Mouse (Mus musculus) MEL (cell line): Measurements from ENCODE around the gene Smarcc2. TPM values are rescaled to one million over a fixed set of nuclear protein-coding genes. Genes with fewer than 3 reads are reported as not detected.

Experiments
- DNase-seq: peaks from one replicate; pipeline ENCODE4 v3.0.0; 2011; ENCODE audit warnings: low read depth, low spot score
- H3K27ac ChIP-seq: 2 replicates; pipeline ENCODE4 v1.5.1; 2012; ENCODE audit warnings: low read depth, mild to moderate bottlenecking, control low read depth, low read length, moderate library complexity; ENCODE audit not compliant: control insufficient read depth
- H3K27me3 ChIP-seq, 2 experiments: fragments of 150-350 bp in 1 of 2; sonication (generic) in 1 of 2; 2 replicates each; pipeline ENCODE4 v1.6.1; 2012; ENCODE audit warnings: low read length in 2 of 2, mild to moderate bottlenecking in 2 of 2, improper control_type of control experiment in 1 of 2, moderate library complexity in 1 of 2; ENCODE audit not compliant: insufficient read depth in 2 of 2, control insufficient read depth in 1 of 2
- H3K36me3 ChIP-seq, 2 experiments: 2 replicates each; pipeline ENCODE4 v1.6.1; 2012 to 2014; ENCODE audit warnings: low read length in 2 of 2, improper control_type of control experiment in 1 of 2, inconsistent platforms in 1 of 2, mild to moderate bottlenecking in 1 of 2; ENCODE audit not compliant: insufficient read depth in 2 of 2, control insufficient read depth in 1 of 2
- H3K4me1 ChIP-seq, 2 experiments: fragments of 150-350 bp in 1 of 2; sonication (generic) in 1 of 2; 2 replicates each; pipeline ENCODE4 v1.6.1; 2012; ENCODE audit warnings: low read length in 2 of 2, improper control_type of control experiment in 1 of 2, mild to moderate bottlenecking in 1 of 2; ENCODE audit not compliant: insufficient read depth in 2 of 2, control insufficient read depth in 1 of 2
- H3K4me3 ChIP-seq, 2 experiments: fragments of 150-350 bp in 1 of 2; sonication (generic) in 1 of 2; 2 replicates each; pipeline ENCODE4 v1.5.1; 2012; ENCODE audit warnings: low read depth in 2 of 2, low read length in 2 of 2, mild to moderate bottlenecking in 2 of 2, moderate library complexity in 2 of 2, control low read depth in 1 of 2, improper control_type of control experiment in 1 of 2; ENCODE audit not compliant: control insufficient read depth in 1 of 2, insufficient read depth in 1 of 2
- H3K79me2 ChIP-seq: 2 replicates; pipeline ENCODE4 v1.6.1; 2012; ENCODE audit warnings: mild to moderate bottlenecking, low read length, moderate library complexity; ENCODE audit not compliant: control insufficient read depth, poor library complexity, insufficient read depth
- H3K9ac ChIP-seq: 2 replicates; pipeline ENCODE4 v1.6.1; 2012; ENCODE audit warnings: low read depth, mild to moderate bottlenecking, control low read depth, low read length, moderate library complexity; ENCODE audit not compliant: control insufficient read depth, poor library complexity, severe bottlenecking
- H3K9me3 ChIP-seq: fragments of 150-350 bp; sonication (generic); replicated peaks from 2 replicates; pipeline ENCODE4 v1.6.1; 2012; ENCODE audit warnings: mild to moderate bottlenecking, low read length, improper control_type of control experiment, moderate library complexity; ENCODE audit not compliant: insufficient read depth
- CHD1 ChIP-seq: IDR thresholded peaks from 2 replicates; pipeline ENCODE4 v1.6.1; 2012; ENCODE audit warnings: low read depth, mild to moderate bottlenecking, inconsistent platforms, low read length, improper control_type of control experiment
- CHD2 ChIP-seq: IDR thresholded peaks from 2 replicates; pipeline ENCODE4 v1.6.1; 2011; ENCODE audit warnings: low read length, improper control_type of control experiment
- E2F4 ChIP-seq: IDR thresholded peaks from 2 replicates; pipeline ENCODE4 v1.6.1; 2011; ENCODE audit warnings: low read depth, low read length, improper control_type of control experiment, borderline replicate concordance
- EP300 ChIP-seq, 2 experiments: IDR thresholded peaks; 2 replicates each; pipeline ENCODE4 v1.6.1; 2011; ENCODE audit warnings: improper control_type of control experiment in 2 of 2, low read length in 2 of 2, low read depth in 1 of 2, mild to moderate bottlenecking in 1 of 2
- GATA1 ChIP-seq: IDR thresholded peaks from 2 replicates; pipeline ENCODE4 v1.6.1; 2011; ENCODE audit warnings: low read depth, low read length, improper control_type of control experiment
- HCFC1 ChIP-seq: IDR thresholded peaks from 2 replicates; pipeline ENCODE4 v1.6.1; 2012; ENCODE audit warnings: low read depth, mild to moderate bottlenecking, inconsistent platforms, low read length, improper control_type of control experiment, moderate library complexity
- JUND ChIP-seq: IDR thresholded peaks from 2 replicates; pipeline ENCODE4 v1.6.1; 2011; ENCODE audit warnings: low read depth, mild to moderate bottlenecking, improper control_type of control experiment, low read length
- MAFK ChIP-seq: IDR thresholded peaks from 2 replicates; pipeline ENCODE4 v1.6.1; 2011; ENCODE audit warnings: low read depth, mild to moderate bottlenecking, low read length, improper control_type of control experiment, borderline replicate concordance
- MAX ChIP-seq: IDR thresholded peaks from 2 replicates; pipeline ENCODE4 v1.6.1; 2011; ENCODE audit warnings: low read length, improper control_type of control experiment
- MAZ ChIP-seq: IDR thresholded peaks from 2 replicates; pipeline ENCODE4 v1.6.1; 2012; ENCODE audit warnings: low read depth, mild to moderate bottlenecking, inconsistent platforms, low read length, improper control_type of control experiment
- MXI1 ChIP-seq: IDR thresholded peaks from 2 replicates; pipeline ENCODE4 v1.6.1; 2011; ENCODE audit warnings: mild to moderate bottlenecking, low read depth, low read length, improper control_type of control experiment
- MYB ChIP-seq: IDR thresholded peaks from 2 replicates; pipeline ENCODE4 v1.6.1; 2011; ENCODE audit warnings: mild to moderate bottlenecking, low read depth, low read length, improper control_type of control experiment
- MYC ChIP-seq: IDR thresholded peaks from 2 replicates; pipeline ENCODE4 v1.6.1; 2011; ENCODE audit warnings: low read depth, mild to moderate bottlenecking, low read length, improper control_type of control experiment, moderate library complexity
- NELFE ChIP-seq: IDR thresholded peaks from 2 replicates; pipeline ENCODE4 v1.6.1; 2011; ENCODE audit warnings: low read depth, low read length, improper control_type of control experiment
- POLR2A ChIP-seq, 2 experiments: IDR thresholded peaks; 2 replicates each; pipeline ENCODE4 v1.6.1; 2011 to 2012; ENCODE audit warnings: low read length in 2 of 2, mild to moderate bottlenecking in 2 of 2, control low read depth in 1 of 2, improper control_type of control experiment in 1 of 2, low read depth in 1 of 2, moderate library complexity in 1 of 2; ENCODE audit not compliant: control insufficient read depth in 1 of 2, insufficient read depth in 1 of 2, poor library complexity in 1 of 2
- POLR2AphosphoS2 ChIP-seq: IDR thresholded peaks from 2 replicates; pipeline ENCODE4 v1.6.1; 2011; ENCODE audit warnings: low read length, improper control_type of control experiment
- POLR2AphosphoS5 ChIP-seq: IDR thresholded peaks from 2 replicates; pipeline ENCODE4 v1.6.1; 2012; ENCODE audit warnings: low read depth, borderline replicate concordance, mild to moderate bottlenecking, inconsistent platforms, low read length, moderate library complexity, mixed read lengths
- RAD21 ChIP-seq: IDR thresholded peaks from 2 replicates; pipeline ENCODE4 v1.6.1; 2011; ENCODE audit warnings: mild to moderate bottlenecking, low read depth, low read length, improper control_type of control experiment
- RCOR1 ChIP-seq: IDR thresholded peaks from 2 replicates; pipeline ENCODE4 v1.6.1; 2012; ENCODE audit warnings: low read depth, mild to moderate bottlenecking, inconsistent platforms, low read length, improper control_type of control experiment
- SIN3A ChIP-seq: IDR thresholded peaks from 2 replicates; pipeline ENCODE4 v1.6.1; 2012; ENCODE audit warnings: low read length, improper control_type of control experiment, inconsistent platforms
- TAL1 ChIP-seq: IDR thresholded peaks from 2 replicates; pipeline ENCODE4 v1.6.1; 2012; ENCODE audit warnings: mild to moderate bottlenecking, inconsistent platforms, low read length, moderate library complexity, mixed read lengths
- TBP ChIP-seq: IDR thresholded peaks from 2 replicates; pipeline ENCODE4 v1.8.0; 2011; ENCODE audit warnings: low read depth, low read length, improper control_type of control experiment
- UBTF ChIP-seq: IDR thresholded peaks from 2 replicates; pipeline ENCODE4 v1.6.1; 2012; ENCODE audit warnings: low read depth, mild to moderate bottlenecking, inconsistent platforms, low read length, improper control_type of control experiment, moderate library complexity, borderline replicate concordance; ENCODE audit not compliant: insufficient read depth
- ZKSCAN1 ChIP-seq: IDR thresholded peaks from 2 replicates; pipeline ENCODE4 v1.6.1; 2012; ENCODE audit warnings: low read depth, mild to moderate bottlenecking, inconsistent platforms, low read length, improper control_type of control experiment, moderate library complexity
- ZMIZ1 ChIP-seq: IDR thresholded peaks from 2 replicates; pipeline ENCODE4 v1.6.1; 2012; ENCODE audit warnings: low read depth, mild to moderate bottlenecking, inconsistent platforms, low read length, improper control_type of control experiment, moderate library complexity
- polyA plus RNA-seq, 2 experiments: library from polyadenylated mRNA; stranded (reverse) in 1 of 2; unstranded in 1 of 2; fragments of >175 nt in 1 of 2; fragments of >200 nt in 1 of 2; gene quantifications; 2 replicates each; pipeline versions ENCODE4 v1.2.1 to v1.2.4; 2012; ENCODE audit warnings: low replicate concordance in 2 of 2, low read depth in 1 of 2; ENCODE audit not compliant: insufficient read length in 2 of 2, insufficient read depth in 1 of 2, missing spikeins in 1 of 2
- total RNA-seq: library from RNA; depleted of rRNA; stranded (reverse); fragments of 300-350 nt; gene quantifications from 2 replicates; pipeline ENCODE4 v1.2.3, GENCODE M21; 2012

The Smarcc2 gene
- total and polyA plus RNA-seq, 3 experiments, result 24.8 to 226 (median 68.8) TPM

DNA sequence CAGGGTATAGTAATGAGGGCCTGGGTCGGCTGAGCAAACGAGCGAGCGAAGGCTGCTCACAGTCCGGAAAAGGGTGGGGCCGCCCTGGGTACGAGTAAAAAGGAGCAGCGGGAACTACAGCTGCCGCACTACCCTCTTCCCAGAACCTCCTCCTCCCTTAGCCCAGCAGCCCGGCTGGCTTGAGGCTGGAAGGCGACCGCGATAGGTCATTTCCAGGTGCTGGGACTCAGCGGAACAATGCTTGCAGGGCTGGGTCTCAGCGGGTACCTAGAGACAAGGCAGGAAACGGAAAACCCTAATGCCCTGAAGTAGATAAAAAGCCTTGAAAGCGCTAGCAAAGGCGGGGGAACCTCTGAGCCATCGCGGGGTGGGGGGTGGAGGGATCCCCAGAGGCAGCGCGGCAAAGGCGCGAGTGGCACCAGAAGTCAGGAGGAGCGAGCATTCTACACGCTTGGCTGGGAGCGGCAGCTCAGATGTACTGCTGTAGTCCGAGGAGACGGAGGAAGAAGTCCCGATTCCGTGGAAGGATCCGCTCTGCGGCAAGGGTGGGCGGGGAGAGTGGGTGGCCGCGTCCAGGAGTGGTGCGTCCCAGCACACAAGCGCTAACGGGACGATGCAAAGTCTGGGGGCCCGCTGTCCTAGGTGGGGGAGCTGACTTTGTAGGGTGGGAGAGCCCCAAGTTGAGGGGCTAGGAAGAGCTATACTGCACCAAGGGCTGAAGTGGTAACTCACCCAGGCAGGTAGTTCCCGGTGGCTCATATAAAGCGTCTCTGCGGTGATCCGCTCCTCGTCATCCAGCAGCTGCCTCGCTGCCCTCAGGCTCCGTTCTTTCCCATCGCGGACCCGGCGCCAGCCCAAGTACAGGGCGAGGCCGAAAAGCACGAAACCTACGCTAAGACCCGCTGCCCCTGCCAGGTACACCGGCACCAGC lies 65.9 kb downstream of the Smarcc2 start:
- TF ChIP-seq MAZ, result peak; percentile 81; the same call in 1 of the 2 replicates
- TF ChIP-seq UBTF, result peak; percentile 86; the same call in 1 of the 2 replicates
- TF ChIP-seq EP300 (IDR thresholded peaks at IDR 0.05; ENCODE audit: low read depth in 1 of 2, low read length in 2 of 2), result peak in 1 of 2 experiments; percentile 47; a peak in 2 of 4 replicates
- TF ChIP-seq CHD2, result no peak
- TF ChIP-seq MXI1, result peak; percentile 64
- TF ChIP-seq MYB, result no peak
- TF ChIP-seq JUND, result no peak
- no peak for TF ChIP-seq POLR2AphosphoS2
- TF ChIP-seq E2F4, result 0 out of 2 replicates have a peak, but pooled peaks have one; percentile 20
- TF ChIP-seq MYC, result peak; percentile 56; the same call in 1 of the 2 replicates
- peak in 1 of 2 experiments; percentile 57; a peak in 2 of 4 replicates for TF ChIP-seq POLR2A (IDR thresholded peaks at IDR 0.05; ENCODE audit: control insufficient read depth in 1 of 2, insufficient read depth in 1 of 2, low read depth in 1 of 2, low read length in 2 of 2, poor library complexity in 1 of 2)
- TF ChIP-seq MAX, result peak; percentile 64
- TF ChIP-seq TAL1, result peak; percentile 33
- TF ChIP-seq ZKSCAN1, result no peak
- TF ChIP-seq RAD21, result no peak
- no peak for TF ChIP-seq MAFK
- peak; percentile 13; the same call in 1 of the 2 replicates for TF ChIP-seq POLR2AphosphoS5
- TF ChIP-seq GATA1, result peak; percentile 32; the same call in 1 of the 2 replicates
- TF ChIP-seq SIN3A, result no peak; the same call in none of the 2 replicates
- TF ChIP-seq CHD1, result no peak
- no peak for TF ChIP-seq RCOR1
- TF ChIP-seq TBP, result peak; percentile 45
- peak; percentile 57 for TF ChIP-seq ZMIZ1
- TF ChIP-seq NELFE, result peak; percentile 56
- TF ChIP-seq HCFC1, result peak; percentile 46; the same call in 1 of the 2 replicates
- Histone ChIP-seq H3K4me1 (peaks cover 5 to 12% of the 10 kb centered on the region in 2 experiments; a peak in 3 of 4 replicates), H3K27ac (peak overlapping the region; percentile 71), H3K79me2 (peaks cover 8% of the 10 kb centered on the region), H3K9me3 (no peaks in the 10 kb centered on the region), H3K4me3 (peak overlapping the region; percentile 83 to 90), H3K27me3 (no peaks in the 10 kb centered on the region), H3K9ac (peak overlapping the region; percentile 79), H3K36me3 (peaks cover 0 to 10% of the 10 kb centered on the region in 2 experiments; a peak in 3 of 4 replicates)
- DNase-seq, result peak; percentile 86
